Mouse (Mus musculus) frontal cortex, adult 2 months (tissue): ENCODE data around the gene S100pbp. TPM values are rescaled to one million over a fixed set of nuclear protein-coding genes. Genes with fewer than 3 reads are reported as not detected.

Experiments
- DNase-seq, 2 experiments: peaks; one replicate each; pipeline ENCODE4 v3.0.0; 2022; ENCODE audit warnings: low spot score in 1 of 2; ENCODE audit errors: extremely low spot score in 1 of 2
- polyA plus RNA-seq: library from polyadenylated mRNA; depleted of rRNA; stranded (reverse); fragments of >200 nt; gene quantifications from 2 replicates; pipeline ENCODE4 v1.2.3, GENCODE M21; 2012

The S100pbp gene
- polyA plus RNA-seq, 1 experiment, result 31.5 TPM

GRCm38 (mm10) chr4:129158549-129158948 is 31.0 kb downstream of the S100pbp start:
- no peak for DNase-seq

GRCm38 (mm10) chr4:129157541-129157940 is 32.0 kb downstream of the S100pbp start:
- no peak for DNase-seq

GRCm38 (mm10) chr4:129151276-129151811 is 38.2 kb downstream of the S100pbp start:
- DNase-seq, result no peak

GRCm38 (mm10) chr4:129149321-129149720 is 40.2 kb downstream of the S100pbp start:
- DNase-seq, result no peak

- no peak for DNase-seq
Observed at GRCm38 (mm10) chr4:129147552-129148103, 41.9 kb downstream of the S100pbp start.

GRCm38 (mm10) chr4:129146392-129146791 is 43.1 kb downstream of the S100pbp start:
- no peak for DNase-seq

- DNase-seq, result no peak
Observed at GRCm38 (mm10) chr4:129145943-129146342, 43.6 kb downstream of the S100pbp start.

- DNase-seq, result no peak
Observed at GRCm38 (mm10) chr4:129145411-129145810, 44.1 kb downstream of the S100pbp start.

GRCm38 (mm10) chr4:129144401-129145367 is 44.8 kb downstream of the S100pbp start:
- DNase-seq, result peak; percentile 87 to 93

GRCm38 (mm10) chr4:129143509-129143908 is 46.0 kb downstream of the S100pbp start:
- DNase-seq, result no peak

GRCm38 (mm10) chr4:129142439-129143045 is 47.0 kb downstream of the S100pbp start:
- DNase-seq, result no peak

- no peak for DNase-seq
Observed at GRCm38 (mm10) chr4:129141560-129142438, 47.7 kb downstream of the S100pbp start.

GRCm38 (mm10) chr4:129140808-129141207 is 48.7 kb downstream of the S100pbp start:
- no peak for DNase-seq

- no peak for DNase-seq
Observed at GRCm38 (mm10) chr4:129139642-129140041, 49.9 kb downstream of the S100pbp start.

- no peak for DNase-seq
Observed at GRCm38 (mm10) chr4:129137392-129138321, 51.9 kb downstream of the S100pbp start.

- DNase-seq, result no peak
Observed at GRCm38 (mm10) chr4:129136579-129137391, 52.7 kb downstream of the S100pbp start, which contains the start of gene Fndc5. Gene Fndc5, plus strand, starts transcription at chr4:129136999.

- no peak for DNase-seq
Observed at GRCm38 (mm10) chr4:129136189-129136578, 53.3 kb downstream of the S100pbp start.

- DNase-seq, result no peak
Observed at GRCm38 (mm10) chr4:129135637-129136036, 53.9 kb downstream of the S100pbp start.
